Mouse (Mus musculus): Measurements from ENCODE around the gene 1700028K03Rik.

Gene 1700028K03Rik

GRCm38 (mm10) chr5:107534581-107534980 is at the start of gene 1700028K03Rik:
Gene 1700028K03Rik, plus strand, starts transcription at chr5:107534709.
- peak; percentile 54 for DNase-seq

GRCm38 (mm10) chr5:107488996-107489395 is 45.5 kb upstream of the 1700028K03Rik start:
- no peak for DNase-seq

GRCm38 (mm10) chr5:107491036-107491435 is 43.5 kb upstream of the 1700028K03Rik start:
- no peak for DNase-seq

GRCm38 (mm10) chr5:107492471-107492870 is 42.0 kb upstream of the 1700028K03Rik start:
- no peak for DNase-seq

- DNase-seq: no peak
These were observed 39.8 kb upstream of the 1700028K03Rik start for GRCm38 (mm10) chr5:107494759-107495158.

- DNase-seq: no peak
These were observed 38.5 kb upstream of the 1700028K03Rik start for GRCm38 (mm10) chr5:107496047-107496446.

GRCm38 (mm10) chr5:107497519-107498501 is 36.7 kb upstream of the 1700028K03Rik start:
- DNase-seq: no peak

GRCm38 (mm10) chr5:107498806-107499310 is 35.7 kb upstream of the 1700028K03Rik start:
- DNase-seq: no peak

- DNase-seq: no peak
These were observed 34.5 kb upstream of the 1700028K03Rik start for GRCm38 (mm10) chr5:107499891-107500535.

- DNase-seq: no peak
These were observed 33.8 kb upstream of the 1700028K03Rik start for GRCm38 (mm10) chr5:107500741-107501140.

- DNase-seq: no peak
These were observed 27.2 kb upstream of the 1700028K03Rik start, which contains the start of gene Gm42669 for GRCm38 (mm10) chr5:107507321-107507720. Gene Gm42669, plus strand, starts transcription at chr5:107507621.

GRCm38 (mm10) chr5:107510503-107510902 is 24.0 kb upstream of the 1700028K03Rik start:
- no peak for DNase-seq

GRCm38 (mm10) chr5:107511326-107511725 is 23.2 kb upstream of the 1700028K03Rik start:
- DNase-seq: no peak

- peak; percentile 79 for DNase-seq
These were observed 20.9 kb upstream of the 1700028K03Rik start for GRCm38 (mm10) chr5:107513583-107513982.

GRCm38 (mm10) chr5:107515453-107515852 is 19.1 kb upstream of the 1700028K03Rik start:
- DNase-seq: peak; percentile 32

GRCm38 (mm10) chr5:107516087-107516486 is 18.4 kb upstream of the 1700028K03Rik start:
- DNase-seq: no peak

- DNase-seq: no peak
These were observed 15.9 kb upstream of the 1700028K03Rik start for GRCm38 (mm10) chr5:107518602-107519001.

- DNase-seq: no peak
These were observed 13.1 kb upstream of the 1700028K03Rik start for GRCm38 (mm10) chr5:107521386-107521785.

- no peak for DNase-seq
These were observed 12.6 kb upstream of the 1700028K03Rik start for GRCm38 (mm10) chr5:107521897-107522296.

- DNase-seq: no peak
These were observed 10.2 kb upstream of the 1700028K03Rik start for GRCm38 (mm10) chr5:107524281-107524680.

- no peak for DNase-seq
These were observed 5.7 kb upstream of the 1700028K03Rik start for GRCm38 (mm10) chr5:107528856-107529255.

- peak; percentile 22 for DNase-seq
These were observed 919 bp upstream of the 1700028K03Rik start for GRCm38 (mm10) chr5:107533590-107533989.

- no peak for DNase-seq
These were observed 7.2 kb downstream of the 1700028K03Rik start for GRCm38 (mm10) chr5:107541696-107542095.
